Mouse (Mus musculus): ENCODE results near the gene Wnk2. TPM values are rescaled to one million over a fixed set of nuclear protein-coding genes. Genes with fewer than 3 reads are reported as not detected.
A peak's percentile ranks its signal among the peaks of the same experiment; 100 is the strongest.

The Wnk2 gene
- polyA plus RNA-seq, 1 experiment from 2014 or later, result 2.6 TPM

DNA sequence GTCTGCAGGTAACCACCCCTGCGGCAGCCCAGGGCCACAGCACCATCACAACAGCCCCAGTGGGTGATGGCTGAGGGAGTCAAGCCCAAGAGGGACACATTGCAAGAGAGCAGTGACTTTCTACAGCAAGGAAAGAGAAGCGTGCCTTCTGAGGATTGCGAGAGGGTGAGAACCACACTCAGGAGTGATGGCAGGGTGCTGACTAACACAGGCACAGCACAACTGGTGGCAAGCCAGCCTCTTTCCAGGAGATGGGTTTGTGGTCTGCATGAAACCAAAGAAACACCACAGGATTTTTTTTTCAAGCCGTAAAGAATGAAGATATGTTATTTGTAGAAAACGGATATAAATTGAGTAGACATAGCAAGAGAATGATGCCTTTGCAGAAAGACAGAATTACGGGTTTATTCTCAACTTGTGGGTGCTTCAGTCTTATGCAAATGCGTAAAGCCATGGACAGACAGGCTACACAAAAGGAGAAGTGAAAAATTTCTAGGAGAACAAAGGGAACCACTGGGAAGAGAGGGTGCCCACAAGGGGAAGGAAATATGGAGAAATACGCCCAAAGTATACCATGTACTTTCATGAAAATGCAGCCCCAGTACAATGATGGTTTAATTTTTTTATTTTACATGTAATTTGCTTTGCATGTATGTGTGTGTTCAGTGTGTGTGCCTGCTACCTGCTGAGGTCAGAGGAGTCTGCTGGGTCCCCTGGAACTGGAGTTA is 39.5 kb downstream of the Wnk2 start:
- Histone ChIP-seq H3K4me3 (ENCODE audit: control insufficient read depth in 1 of 2, insufficient read depth in 1 of 2, low read depth in 1 of 2, low read length in 2 of 2) (no peak overlapping the region), H3K27ac (replicated peaks in 1 of 2; ENCODE audit: control insufficient read depth in 1 of 2, insufficient read depth in 1 of 2, low read depth in 2 of 2, low read length in 2 of 2) (no peak overlapping the region), H3K9ac (ENCODE audit: low read length) (no peak overlapping the region), H3K4me2 (ENCODE audit: low read length) (no peak overlapping the region), H3K36me3 (ENCODE audit: control insufficient read depth, insufficient read depth, low read length) (no peaks in the 10 kb centered on the region), H3K4me1 (ENCODE audit: control insufficient read depth in 2 of 2, insufficient read depth in 2 of 2, low read length in 2 of 2) (no peaks in the 10 kb centered on the region), H3K27me3 (ENCODE audit: control insufficient read depth, insufficient read depth, low read length) (no peaks in the 10 kb centered on the region), H3K9me3 (ENCODE audit: control insufficient read depth, low read length) (0 out of 2 replicates have a peak, but pooled peaks cover 4% of the 10 kb centered on the region)
- ATAC-seq (ENCODE audit: insufficient number of reproducible peaks, insufficient read depth, low FRiP score, low read depth), result no peak
- 79% methylated on average over 8 of the region's 8 CpGs for WGBS

DNA sequence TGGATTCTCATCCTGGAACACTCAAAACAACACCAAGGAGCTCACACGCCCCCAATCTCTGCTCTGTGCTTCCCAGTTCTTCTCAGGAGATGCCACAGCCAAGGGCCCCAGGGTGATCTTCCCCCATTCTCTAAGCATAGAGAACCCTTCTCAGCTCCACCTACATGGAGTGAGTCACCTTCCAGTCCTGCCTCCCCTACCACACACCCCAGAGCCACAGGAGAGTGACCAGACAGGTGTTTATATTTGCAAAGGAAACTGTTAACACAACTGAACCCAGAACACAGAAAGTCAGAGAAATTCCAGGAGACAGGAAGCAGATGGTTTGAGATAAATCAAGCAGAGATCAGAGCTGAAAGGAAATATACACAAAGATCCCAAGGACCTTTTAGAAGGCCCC is 43.9 kb downstream of the Wnk2 start:
- H3K27ac ChIP-seq (replicated peaks in 1 of 2; ENCODE audit: control insufficient read depth in 1 of 2, insufficient read depth in 1 of 2, low read depth in 2 of 2, low read length in 2 of 2), result no peak overlapping the region
- H3K4me2 ChIP-seq (ENCODE audit: low read length), result no peak overlapping the region
- H3K9me3 ChIP-seq (ENCODE audit: control insufficient read depth, low read length), result 0 out of 2 replicates have a peak, but pooled peaks cover 4% of the 10 kb centered on the region
- WGBS, result 79% methylated on average over 1 of the region's 1 CpGs
- no peak for ATAC-seq (ENCODE audit: insufficient number of reproducible peaks, insufficient read depth, low FRiP score, low read depth)
- H3K4me1 ChIP-seq (ENCODE audit: control insufficient read depth in 2 of 2, insufficient read depth in 2 of 2, low read length in 2 of 2), result peaks cover 6 to 9% of the 10 kb centered on the region in 2 experiments; a peak in 3 of 4 replicates
- no peaks in the 10 kb centered on the region for H3K36me3 ChIP-seq (ENCODE audit: control insufficient read depth, insufficient read depth, low read length)
- no peak overlapping the region for H3K9ac ChIP-seq (ENCODE audit: low read length)
- H3K27me3 ChIP-seq (ENCODE audit: control insufficient read depth, insufficient read depth, low read length), result no peaks in the 10 kb centered on the region
- no peak overlapping the region for H3K4me3 ChIP-seq (ENCODE audit: control insufficient read depth in 1 of 2, insufficient read depth in 1 of 2, low read depth in 1 of 2, low read length in 2 of 2)

DNA sequence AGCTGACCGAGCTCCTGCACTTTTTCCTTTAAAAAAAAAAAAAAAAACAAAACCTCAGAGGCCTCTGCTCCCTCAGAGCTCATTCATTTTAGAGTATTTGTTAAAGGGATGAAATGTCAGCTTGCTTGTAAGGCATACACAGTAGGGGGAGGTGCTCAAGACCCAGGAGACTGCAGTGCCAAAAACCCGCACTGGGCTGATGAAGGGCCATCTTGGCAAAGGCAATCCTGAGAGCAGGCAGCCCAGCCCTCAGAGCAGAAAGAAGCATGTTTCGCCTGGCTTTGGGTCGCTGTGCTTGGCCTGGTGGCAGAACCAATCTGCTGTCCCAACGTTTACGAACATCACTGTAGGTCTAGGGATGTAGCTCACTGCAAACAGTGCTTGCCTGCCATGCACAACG is 44.6 kb downstream of the Wnk2 start:
- H3K27me3 ChIP-seq (ENCODE audit: control insufficient read depth, insufficient read depth, low read length), result no peaks in the 10 kb centered on the region
- H3K4me3 ChIP-seq (ENCODE audit: control insufficient read depth in 1 of 2, insufficient read depth in 1 of 2, low read depth in 1 of 2, low read length in 2 of 2), result no peak overlapping the region
- peaks cover 6 to 9% of the 10 kb centered on the region in 2 experiments; a peak in 3 of 4 replicates for H3K4me1 ChIP-seq (ENCODE audit: control insufficient read depth in 2 of 2, insufficient read depth in 2 of 2, low read length in 2 of 2)
- no peaks in the 10 kb centered on the region for H3K36me3 ChIP-seq (ENCODE audit: control insufficient read depth, insufficient read depth, low read length)
- WGBS, result 79% methylated on average over 7 of the region's 7 CpGs
- no peak overlapping the region for H3K9ac ChIP-seq (ENCODE audit: low read length)
- no peak overlapping the region for H3K27ac ChIP-seq (replicated peaks in 1 of 2; ENCODE audit: control insufficient read depth in 1 of 2, insufficient read depth in 1 of 2, low read depth in 2 of 2, low read length in 2 of 2)
- no peak for ATAC-seq (ENCODE audit: insufficient number of reproducible peaks, insufficient read depth, low FRiP score, low read depth)
- H3K4me2 ChIP-seq (ENCODE audit: low read length), result no peak overlapping the region
- H3K9me3 ChIP-seq (ENCODE audit: control insufficient read depth, low read length), result 0 out of 2 replicates have a peak, but pooled peaks cover 4% of the 10 kb centered on the region

DNA sequence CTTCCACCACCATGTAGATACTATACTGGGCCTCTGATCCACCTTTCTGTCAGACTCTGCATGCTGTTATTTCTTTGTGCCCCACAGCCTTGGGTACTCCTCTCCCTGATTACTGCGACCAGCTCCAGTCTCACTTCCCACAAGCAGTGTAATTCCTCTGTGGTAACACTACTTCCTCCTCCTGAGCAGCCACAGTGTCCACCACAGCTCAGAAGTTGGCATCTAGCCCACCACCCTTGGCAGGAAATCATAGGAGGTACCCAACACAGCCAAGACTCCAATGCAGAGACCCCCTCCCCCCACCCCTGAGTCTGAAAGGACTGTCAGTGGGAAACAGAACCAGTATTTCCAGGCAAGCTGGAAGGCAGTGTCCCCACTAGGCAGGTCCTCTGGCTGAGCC is 47.4 kb downstream of the Wnk2 start:
- Histone ChIP-seq H3K9me3 (ENCODE audit: control insufficient read depth, low read length) (no peaks in the 10 kb centered on the region), H3K4me3 (ENCODE audit: control insufficient read depth in 1 of 2, insufficient read depth in 1 of 2, low read depth in 1 of 2, low read length in 2 of 2) (no peak overlapping the region), H3K9ac (ENCODE audit: low read length) (no peak overlapping the region), H3K4me2 (ENCODE audit: low read length) (no peak overlapping the region), H3K27me3 (ENCODE audit: control insufficient read depth, insufficient read depth, low read length) (no peaks in the 10 kb centered on the region), H3K36me3 (ENCODE audit: control insufficient read depth, insufficient read depth, low read length) (no peaks in the 10 kb centered on the region), H3K27ac (replicated peaks in 1 of 2; ENCODE audit: control insufficient read depth in 1 of 2, insufficient read depth in 1 of 2, low read depth in 2 of 2, low read length in 2 of 2) (0 out of 4 replicates have a peak overlapping the region, but pooled peaks of 1 of the 2 experiments have one; percentile 10), H3K4me1 (ENCODE audit: control insufficient read depth in 2 of 2, insufficient read depth in 2 of 2, low read length in 2 of 2) (peaks cover 6 to 9% of the 10 kb centered on the region in 2 experiments; a peak in 3 of 4 replicates)
- WGBS, result 44% methylated on average over 1 of the region's 1 CpGs
- ATAC-seq (ENCODE audit: insufficient number of reproducible peaks, insufficient read depth, low FRiP score, low read depth), result peak; percentile 52; the same call in 1 of the 2 replicates

DNA sequence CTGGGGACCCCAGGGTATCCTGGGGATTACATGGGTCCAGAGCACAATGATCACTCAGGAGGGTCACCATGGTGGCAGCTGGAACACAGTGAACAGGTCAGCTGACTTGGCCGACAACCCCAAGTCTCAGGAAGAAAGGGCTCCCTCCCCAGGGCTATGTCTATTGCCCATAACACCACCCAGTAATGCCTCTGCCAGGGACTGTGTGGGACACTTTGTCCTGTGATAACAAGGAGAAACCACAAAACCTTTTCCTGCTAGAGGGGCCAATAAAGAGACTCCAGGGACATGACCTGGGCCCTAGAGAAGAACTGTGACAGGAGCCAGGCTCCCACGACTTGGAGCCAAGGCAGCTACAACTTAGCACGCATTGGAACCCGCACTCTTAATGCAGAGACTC is 51.0 kb downstream of the Wnk2 start:
- 85% methylated on average over 4 of the region's 4 CpGs for WGBS
- H3K4me1 ChIP-seq (ENCODE audit: control insufficient read depth in 2 of 2, insufficient read depth in 2 of 2, low read length in 2 of 2), result peaks cover 6 to 9% of the 10 kb centered on the region in 2 experiments; a peak in 3 of 4 replicates

DNA sequence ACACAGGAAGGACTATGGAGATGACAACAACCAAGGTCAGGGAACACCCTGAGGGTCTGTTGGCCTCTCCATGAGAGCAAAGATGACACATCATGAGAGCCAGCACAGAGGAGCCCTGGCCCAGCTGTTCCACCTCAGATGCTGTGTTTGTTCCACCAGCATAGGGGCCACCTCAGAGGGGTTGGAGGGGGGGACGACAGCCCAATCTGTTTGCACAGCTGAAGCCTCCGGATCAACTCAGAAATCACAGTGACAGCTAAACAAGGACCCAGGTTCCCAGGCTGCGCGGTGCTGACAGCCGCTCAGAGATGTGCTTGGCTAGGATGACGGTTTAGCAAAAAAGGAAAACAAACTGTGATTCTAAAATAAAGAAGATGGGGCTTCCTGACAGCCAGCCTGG is 53.1 kb downstream of the Wnk2 start:
- Histone ChIP-seq H3K36me3 (ENCODE audit: control insufficient read depth, insufficient read depth, low read length) (0 out of 2 replicates have a peak, but pooled peaks cover 6% of the 10 kb centered on the region), H3K27ac (replicated peaks in 1 of 2; ENCODE audit: control insufficient read depth in 1 of 2, insufficient read depth in 1 of 2, low read depth in 2 of 2, low read length in 2 of 2) (no peak overlapping the region), H3K27me3 (ENCODE audit: control insufficient read depth, insufficient read depth, low read length) (no peaks in the 10 kb centered on the region), H3K4me2 (ENCODE audit: low read length) (no peak overlapping the region), H3K9ac (ENCODE audit: low read length) (no peak overlapping the region), H3K4me3 (ENCODE audit: control insufficient read depth in 1 of 2, insufficient read depth in 1 of 2, low read depth in 1 of 2, low read length in 2 of 2) (no peak overlapping the region), H3K4me1 (ENCODE audit: control insufficient read depth in 2 of 2, insufficient read depth in 2 of 2, low read length in 2 of 2) (no peaks in the 10 kb centered on the region), H3K9me3 (ENCODE audit: control insufficient read depth, low read length) (peaks cover 3% of the 10 kb centered on the region; the same call in 1 of the 2 replicates)
- ATAC-seq (ENCODE audit: insufficient number of reproducible peaks, insufficient read depth, low FRiP score, low read depth), result no peak
- whole genome bisulfite sequencing, result 64% methylated on average over 6 of the region's 6 CpGs

More for the DNA sequence above, 51.0 kb downstream of the Wnk2 start:
- Histone ChIP-seq H3K9me3 (ENCODE audit: control insufficient read depth, low read length) (no peaks in the 10 kb centered on the region), H3K4me2 (ENCODE audit: low read length) (no peak overlapping the region), H3K9ac (ENCODE audit: low read length) (no peak overlapping the region), H3K27me3 (ENCODE audit: control insufficient read depth, insufficient read depth, low read length) (no peaks in the 10 kb centered on the region), H3K27ac (replicated peaks in 1 of 2; ENCODE audit: control insufficient read depth in 1 of 2, insufficient read depth in 1 of 2, low read depth in 2 of 2, low read length in 2 of 2) (no peak overlapping the region), H3K36me3 (ENCODE audit: control insufficient read depth, insufficient read depth, low read length) (0 out of 2 replicates have a peak, but pooled peaks cover 3% of the 10 kb centered on the region), H3K4me3 (ENCODE audit: control insufficient read depth in 1 of 2, insufficient read depth in 1 of 2, low read depth in 1 of 2, low read length in 2 of 2) (no peak overlapping the region)
- no peak for ATAC-seq (ENCODE audit: insufficient number of reproducible peaks, insufficient read depth, low FRiP score, low read depth)

DNA sequence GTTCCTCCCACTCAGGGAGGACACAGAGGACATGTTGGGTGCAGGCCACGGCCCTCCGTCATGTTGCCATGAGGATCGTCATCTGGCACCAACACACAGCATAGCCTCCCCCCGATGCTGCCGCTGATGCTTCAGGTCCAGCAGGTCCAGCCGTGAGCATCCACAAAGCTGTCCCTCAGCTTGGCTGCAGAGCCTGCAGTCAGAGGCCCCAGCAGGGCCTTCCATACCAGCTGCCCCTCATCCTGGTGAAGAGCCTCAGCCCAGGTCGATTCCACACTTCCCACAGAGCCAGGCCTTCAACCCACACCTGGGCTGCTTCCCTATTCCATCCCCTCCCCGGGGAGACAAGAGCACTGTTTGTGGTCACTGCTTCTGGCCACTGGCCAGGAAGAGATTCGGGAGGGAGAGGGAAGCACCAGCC is 54.3 kb downstream of the Wnk2 start:
- Histone ChIP-seq H3K9ac (ENCODE audit: low read length) (no peak overlapping the region), H3K36me3 (ENCODE audit: control insufficient read depth, insufficient read depth, low read length) (0 out of 2 replicates have a peak, but pooled peaks cover 6% of the 10 kb centered on the region), H3K27ac (replicated peaks in 1 of 2; ENCODE audit: control insufficient read depth in 1 of 2, insufficient read depth in 1 of 2, low read depth in 2 of 2, low read length in 2 of 2) (no peak overlapping the region), H3K9me3 (ENCODE audit: control insufficient read depth, low read length) (peaks cover 6% of the 10 kb centered on the region; the same call in 1 of the 2 replicates), H3K27me3 (ENCODE audit: control insufficient read depth, insufficient read depth, low read length) (no peaks in the 10 kb centered on the region), H3K4me3 (ENCODE audit: control insufficient read depth in 1 of 2, insufficient read depth in 1 of 2, low read depth in 1 of 2, low read length in 2 of 2) (no peak overlapping the region), H3K4me2 (ENCODE audit: low read length) (no peak overlapping the region), H3K4me1 (ENCODE audit: control insufficient read depth in 2 of 2, insufficient read depth in 2 of 2, low read length in 2 of 2) (no peaks in the 10 kb centered on the region)
- ATAC-seq (ENCODE audit: insufficient number of reproducible peaks, insufficient read depth, low FRiP score, low read depth), result no peak
- 67% methylated on average over 9 of the region's 9 CpGs for whole genome bisulfite sequencing
